ENCODE assay signal across 8 mouse cellular contexts in the genomic region with DNA sequence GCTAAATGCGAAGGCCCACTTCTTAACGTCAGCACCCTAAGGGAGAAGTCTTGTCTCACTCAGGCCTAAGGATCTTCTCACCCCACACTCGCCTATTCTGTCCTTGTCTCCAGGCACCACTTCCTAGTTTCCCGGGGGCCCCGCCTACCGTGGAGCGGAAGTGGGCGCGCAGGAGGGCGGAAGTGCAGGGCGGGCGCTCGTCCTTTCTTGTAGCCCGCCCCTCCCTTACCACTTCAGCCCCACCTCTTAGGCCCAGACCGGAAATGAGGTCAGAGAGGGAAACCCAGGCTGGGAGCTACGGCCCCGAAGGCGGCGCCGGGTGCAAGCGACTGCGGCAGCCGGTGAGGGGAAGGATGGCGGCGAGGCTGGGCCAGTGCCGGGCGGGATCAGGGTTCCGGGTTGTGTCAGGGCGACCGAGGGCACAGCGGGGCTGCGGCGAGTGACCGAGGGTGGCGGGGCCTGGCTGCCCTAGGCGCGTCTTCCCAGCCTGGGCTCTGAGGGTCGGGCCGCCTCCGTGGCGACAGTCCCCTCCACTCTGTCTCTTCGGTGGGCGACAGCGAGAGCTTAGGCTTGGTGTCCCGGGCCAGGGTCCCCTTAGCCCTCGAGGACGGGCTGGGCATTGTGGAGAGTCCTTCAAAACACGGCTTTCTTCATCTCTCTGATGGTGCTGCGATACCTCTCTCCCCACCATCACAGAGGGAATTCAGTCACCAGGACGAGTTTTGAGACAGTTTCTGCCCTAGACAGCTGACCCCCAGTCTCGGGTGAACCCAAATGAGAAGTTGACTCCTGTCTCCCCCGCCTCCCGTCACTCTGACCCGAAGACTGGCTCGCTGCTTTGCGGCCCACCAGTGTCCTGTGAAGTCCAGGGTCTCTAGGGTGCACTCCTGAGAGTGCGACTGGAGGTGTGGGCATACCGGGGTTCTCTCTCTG. TPM values are rescaled to one million over a fixed set of nuclear protein-coding genes. Genes with fewer than 3 reads are reported as not detected.
DNase-seq lines count a peak whose midpoint lies in the region; ATAC-seq and TF ChIP-seq lines count a peak whose summit lies in the region.

A gene (plus strand): TSS at position 255 of the 933 bp plus-strand sequence.

- DNase-seq in gastrocnemius, adult 8-10 months (ENCODE audit: low spot score in 2 of 2): peak; percentile 92 to 94
- peak; percentile 82 for DNase-seq in hindlimb bud, embryonic 11.5 days (ENCODE audit: extremely low spot score, low read depth, low spot score)
- peak; percentile 89 to 94 for DNase-seq in left cerebral cortex, adult 8-10 months (ENCODE audit: low spot score in 2 of 2)
- DNase-seq in right cerebral cortex, postnatal 10 days (ENCODE audit: low spot score in 2 of 2): peak; percentile 96 to 97
- DNase-seq in urinary bladder, postnatal 25 days (ENCODE audit: low spot score): peak; percentile 92

- H3K4me3 ChIP-seq in cortical plate, adult 2 months (ENCODE audit: insufficient read depth, low read length): peak within 1 kb of the TSS; percentile 76
- H3K4me3 ChIP-seq in megakaryocyte, embryonic 14.5 days (replicated peaks): peak within 1 kb of the TSS; percentile 96

- TF ChIP-seq CTCF in cortical plate, adult 2 months (IDR thresholded peaks at IDR 0.05; ENCODE audit: extremely low read depth, insufficient read depth, low read length): no peak

- H3K4me1 ChIP-seq in cortical plate, adult 2 months (ENCODE audit: control insufficient read depth, insufficient read depth, low read length): peaks cover 12% of the 10 kb centered on the region
- H3K4me1 ChIP-seq in megakaryocyte, embryonic 14.5 days: peaks cover 45% of the 10 kb centered on the region

- no peaks in the 10 kb centered on the region; the same call in 1 of the 2 replicates for H3K9me3 ChIP-seq in megakaryocyte, embryonic 14.5 days

- TF ChIP-seq POLR2A in cortical plate, adult 2 months (IDR thresholded peaks at IDR 0.05; ENCODE audit: extremely low read depth, insufficient read depth, low read length): no peak; the same call in none of the 2 replicates

- 0 out of 2 replicates have a peak within 1 kb of the TSS, but pooled peaks have one; percentile 53 for H3K27ac ChIP-seq in cortical plate, adult 2 months (ENCODE audit: insufficient read depth, low read length)

- peaks cover 30% of the 10 kb centered on the region for H3K36me3 ChIP-seq in megakaryocyte, embryonic 14.5 days (replicated peaks; ENCODE audit: low read length)

- H3K27me3 ChIP-seq in megakaryocyte, embryonic 14.5 days (replicated peaks): peaks cover 2% of the 10 kb centered on the region

- peak; percentile 97 for ATAC-seq in activated CD4-positive, CD25-positive, alpha-beta regulatory T cell, adult 4 months

RNA-seq across cellular contexts. Expression of the gene that starts here (rescaled TPM):
- polyA plus RNA-seq in activated CD4-positive, CD25-positive, alpha-beta regulatory T cell, adult 4 months (2017; shearing (Covaris generic)): 10 to 100 TPM; 16.9 to 23.2 TPM
- 21.2 and 21.3 TPM in 2 replicates for polyA plus RNA-seq in cortical plate, adult 2 months (2012; rRNA removed)
- 10 to 100 TPM; 11.4 to 13.9 (median 12.7) TPM for total RNA-seq in gastrocnemius, adult 8-10 months (2022)
- total RNA-seq in left cerebral cortex, adult 8-10 months (2022): 10 to 100 TPM; 34.1 to 37.5 (median 36.1) TPM
- polyA plus RNA-seq in megakaryocyte, embryonic 14.5 days (2012; ENCODE audit: insufficient read depth, low replicate concordance): 2.9 TPM in 1 of 2 replicates, not detected in the other

Comparison
In these comparisons a context has a peak if more than half of its experiments do, and no peak if none do; other contexts are left out.
1. Peak in every context shown above with its lines: DNase-seq, ATAC-seq, H3K4me3 ChIP-seq and H3K27ac ChIP-seq.